Mouse (Mus musculus) MEL (cell line): Measurements from ENCODE around the gene Hat1.

Source experiments
- BHLHE40 ChIP-seq: IDR thresholded peaks from 2 replicates; pipeline ENCODE4 v1.6.1; 2012; ENCODE audit warnings: low read depth, mild to moderate bottlenecking, inconsistent platforms, low read length, improper control_type of control experiment, borderline replicate concordance
- CTCF ChIP-seq, 3 experiments: IDR thresholded peaks in 2 of 3; conservative IDR thresholded peaks in 1 of 3; 2 replicates each; pipeline ENCODE4 v1.5.1; 2011 to 2012; ENCODE audit warnings: low read length in 3 of 3, low read depth in 2 of 3, mild to moderate bottlenecking in 2 of 3, improper control_type of control experiment in 1 of 3, inconsistent platforms in 1 of 3, mixed read lengths in 1 of 3, moderate library complexity in 1 of 3; ENCODE audit not compliant: control insufficient read depth in 1 of 3, insufficient read depth in 1 of 3, poor library complexity in 1 of 3, severe bottlenecking in 1 of 3
- E2F4 ChIP-seq: IDR thresholded peaks from 2 replicates; pipeline ENCODE4 v1.6.1; 2011; ENCODE audit warnings: low read depth, low read length, improper control_type of control experiment, borderline replicate concordance
- KAT2A ChIP-seq: conservative IDR thresholded peaks from 2 replicates; pipeline ENCODE4 v1.6.1; 2012; ENCODE audit warnings: low read depth, low read length, improper control_type of control experiment, inconsistent platforms
- MXI1 ChIP-seq: IDR thresholded peaks from 2 replicates; pipeline ENCODE4 v1.6.1; 2011; ENCODE audit warnings: mild to moderate bottlenecking, low read depth, low read length, improper control_type of control experiment
- POLR2A ChIP-seq, 2 experiments: IDR thresholded peaks; 2 replicates each; pipeline ENCODE4 v1.6.1; 2011 to 2012; ENCODE audit warnings: low read length in 2 of 2, mild to moderate bottlenecking in 2 of 2, control low read depth in 1 of 2, improper control_type of control experiment in 1 of 2, low read depth in 1 of 2, moderate library complexity in 1 of 2; ENCODE audit not compliant: control insufficient read depth in 1 of 2, insufficient read depth in 1 of 2, poor library complexity in 1 of 2
- RAD21 ChIP-seq: IDR thresholded peaks from 2 replicates; pipeline ENCODE4 v1.6.1; 2011; ENCODE audit warnings: mild to moderate bottlenecking, low read depth, low read length, improper control_type of control experiment
- SMC3 ChIP-seq: IDR thresholded peaks from 2 replicates; pipeline ENCODE4 v1.6.1; 2011; ENCODE audit warnings: low read depth, low read length, improper control_type of control experiment
- TAL1 ChIP-seq: IDR thresholded peaks from 2 replicates; pipeline ENCODE4 v1.6.1; 2012; ENCODE audit warnings: mild to moderate bottlenecking, inconsistent platforms, low read length, moderate library complexity, mixed read lengths

DNA sequence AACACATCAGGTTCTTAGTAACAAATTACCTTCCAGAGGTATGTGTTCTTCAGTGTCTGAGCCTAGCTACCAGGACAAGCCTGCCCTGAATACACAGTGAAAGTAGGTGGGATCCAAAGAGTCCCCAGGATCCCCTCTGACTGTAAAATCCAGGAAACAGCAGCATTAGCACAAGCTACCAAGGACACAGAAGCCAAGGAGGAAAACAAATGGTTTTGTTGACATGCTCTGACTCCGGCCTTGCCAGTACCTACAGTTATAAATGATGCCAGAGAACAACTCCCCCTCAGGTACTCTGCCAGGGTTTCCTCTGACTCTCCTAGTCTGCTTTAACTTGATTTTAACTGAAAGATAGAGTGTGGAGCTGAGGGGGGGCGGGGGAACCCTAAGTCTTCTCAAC is 39.2 kb upstream of the Hat1 start:
- no peak for TF ChIP-seq CTCF (IDR thresholded peaks at IDR 0.05 in 2 of 3, conservative IDR thresholded peaks at IDR 0.05 in 1 of 3; ENCODE audit: control insufficient read depth in 1 of 3, insufficient read depth in 1 of 3, low read depth in 2 of 3, low read length in 3 of 3, poor library complexity in 1 of 3, severe bottlenecking in 1 of 3)
- TF ChIP-seq KAT2A: no peak
- no peak for TF ChIP-seq POLR2A (IDR thresholded peaks at IDR 0.05; ENCODE audit: control insufficient read depth in 1 of 2, insufficient read depth in 1 of 2, low read depth in 1 of 2, low read length in 2 of 2, poor library complexity in 1 of 2)
- TF ChIP-seq MXI1: no peak
- TF ChIP-seq TAL1: no peak
- TF ChIP-seq SMC3: no peak
- no peak for TF ChIP-seq RAD21
- TF ChIP-seq E2F4: no peak
- TF ChIP-seq BHLHE40: no peak
